26 mouse cellular contexts compared by ENCODE assay signal in genomic region chr2:169565751-169566150, GRCm38 (mm10). TPM values are rescaled to one million over a fixed set of nuclear protein-coding genes. Genes with fewer than 3 reads are reported as not detected.
"Had no signal": no experiment of that assay in that cellular context is flagged by ENCODE, and none has a peak within 500 bp of the region (broad histone marks: within the 10 kb centered on the region; RNA-seq: fewer than 3 reads in every experiment).

No protein-coding gene starts in this region.

- H3K9me3 ChIP-seq: kidney, embryonic 15.5 days; limb, embryonic 15.5 days; neural tube, embryonic 12.5 days; stomach, embryonic 15.5 days had no signal

- DNase-seq: kidney, adult 8-10 months; kidney, postnatal 14 days; left cerebral cortex, postnatal 4 days; liver, postnatal 0 days; lung, postnatal 36 days; midbrain, embryonic 14.5 days; retina, postnatal 1 day; right cerebral cortex, postnatal 25 days; spleen, adult 18-20 months; thymus, postnatal 25 days had no signal

- H3K27ac ChIP-seq: kidney, embryonic 15.5 days; limb, embryonic 12.5 days; limb, embryonic 15.5 days; liver, embryonic 14.5 days; neural tube, embryonic 12.5 days; stomach, embryonic 15.5 days had no signal

- H3K4me3 ChIP-seq: kidney, embryonic 15.5 days; limb, embryonic 12.5 days; limb, embryonic 15.5 days; neural tube, embryonic 12.5 days; stomach, embryonic 15.5 days had no signal

- H3K27me3 ChIP-seq: kidney, embryonic 15.5 days; limb, embryonic 12.5 days; limb, embryonic 15.5 days; megakaryocyte, embryonic 14.5 days; neural tube, embryonic 12.5 days; stomach, embryonic 15.5 days had no signal

- H3K4me1 ChIP-seq: limb, embryonic 15.5 days; megakaryocyte, embryonic 14.5 days; neural tube, embryonic 12.5 days; stomach, embryonic 15.5 days had no signal

- H3K4me2 ChIP-seq: kidney, embryonic 15.5 days; limb, embryonic 12.5 days; limb, embryonic 15.5 days; liver, embryonic 11.5 days; midbrain, embryonic 11.5 days; neural tube, embryonic 12.5 days; stomach, embryonic 15.5 days had no signal

- ATAC-seq: liver, postnatal 0 days; lung, postnatal 0 days had no signal

- H3K9ac ChIP-seq: kidney, embryonic 15.5 days; limb, embryonic 12.5 days; limb, embryonic 15.5 days; liver, embryonic 14.5 days; liver, postnatal 0 days; neural tube, embryonic 12.5 days; stomach, embryonic 15.5 days had no signal

- H3K36me3 ChIP-seq: kidney, embryonic 15.5 days; limb, embryonic 12.5 days; limb, embryonic 15.5 days; neural tube, embryonic 12.5 days; stomach, embryonic 15.5 days had no signal

RNA-seq across cellular contexts. Expression of gene Gm11011, which starts 21.8 kb away (rescaled TPM):
- total RNA-seq: layer of hippocampus, adult 18-20 months; layer of hippocampus, postnatal 14 days; left cerebral cortex, adult 8-10 months; left cerebral cortex, postnatal 14 days; left cerebral cortex, postnatal 4 days; neutrophil, adult 5-6 weeks had no signal
- polyA plus RNA-seq: kidney, embryonic 15.5 days; limb, embryonic 12.5 days; limb, embryonic 15.5 days; liver, embryonic 11.5 days; liver, embryonic 14.5 days; liver, postnatal 0 days; lung, postnatal 0 days; midbrain, embryonic 11.5 days; midbrain, embryonic 14.5 days; neural tube, embryonic 12.5 days; stomach, embryonic 15.5 days; thymus, postnatal 0 days had no signal
